Mouse (Mus musculus) CH12F3 (cell line): ENCODE measurements at regions not wholly inside any gene's neighbourhood (a gene's known extent, or its start where the extent isn't known, plus 50 kb on each side); places are given as distances from the start of the nearest gene placed in this dataset.
"Not testable (repeated sequence)": the region's sequence is repeated elsewhere in the genome, so short reads cannot be mapped to it uniquely, and the experiment has no call there.

ENCODE experiments used
- in situ Hi-C: fragments of 300-500 bp; cut with MboI; formaldehyde crosslinking; loops from 2 replicates; pipeline ENCODE4 v1.14.3; 2020; ENCODE audit warnings: low sequenced_read_pairs

DNA sequence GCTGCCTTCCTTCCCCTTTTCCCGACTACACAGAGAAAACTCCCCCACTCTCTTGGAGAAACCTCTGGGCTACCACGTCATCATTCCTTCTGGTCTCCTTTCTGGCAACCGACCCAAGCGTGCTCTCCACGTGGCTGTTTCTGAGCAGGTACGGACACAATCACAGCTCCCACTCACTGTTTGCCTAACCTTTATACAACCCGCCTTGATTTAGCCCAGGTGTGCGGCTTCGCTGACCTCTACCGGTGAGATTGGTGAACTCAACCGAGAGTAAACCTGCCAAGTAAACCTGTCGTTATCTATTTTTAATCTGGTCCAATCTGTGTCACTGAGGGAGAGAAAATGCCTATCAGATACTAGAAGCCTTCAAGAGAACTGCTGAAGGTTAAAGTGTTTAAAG, 142.7 kb upstream of the Gnai1 start:
- in situ Hi-C loops, result no loop called here

DNA sequence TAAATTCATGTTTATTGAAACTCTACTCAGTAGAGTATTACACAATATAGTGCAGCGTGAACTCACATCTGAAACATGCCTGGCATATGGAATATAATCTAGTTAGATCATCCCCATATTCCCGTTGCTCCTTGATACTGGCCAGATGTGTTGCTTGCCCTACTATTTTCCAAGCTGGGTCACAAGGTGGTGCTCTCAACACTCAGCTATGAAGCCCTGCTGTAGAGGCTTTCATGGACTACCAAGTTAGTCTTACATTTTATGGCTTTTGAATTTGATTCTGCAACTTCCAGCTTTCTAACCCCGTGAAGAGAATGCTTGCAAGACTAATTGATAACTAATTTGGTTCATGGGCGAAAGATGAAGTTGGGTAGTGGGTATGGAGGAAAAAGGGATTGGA, 134.2 kb upstream of the Gnai1 start:
- in situ Hi-C loops, result no loop called here

DNA sequence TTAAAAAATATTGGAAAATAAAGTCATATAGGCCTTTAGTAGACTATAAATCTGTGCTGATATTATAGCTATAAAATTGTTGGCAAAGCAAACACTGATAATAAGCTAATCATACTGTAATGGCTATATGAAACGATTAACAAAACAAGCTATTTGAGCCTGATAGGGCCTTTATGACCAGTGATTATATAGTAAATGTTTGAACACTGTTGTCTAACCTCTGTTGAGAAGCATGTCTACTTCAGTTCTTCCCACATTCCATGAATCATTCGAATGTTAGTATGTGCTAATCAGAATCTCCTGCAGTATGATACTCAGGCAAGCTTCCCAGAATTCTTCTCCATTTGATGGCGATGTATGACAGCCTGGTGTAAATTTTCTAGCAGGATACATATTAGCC, 129.6 kb upstream of the Gnai1 start:
- in situ Hi-C loops, result no loop called here

DNA sequence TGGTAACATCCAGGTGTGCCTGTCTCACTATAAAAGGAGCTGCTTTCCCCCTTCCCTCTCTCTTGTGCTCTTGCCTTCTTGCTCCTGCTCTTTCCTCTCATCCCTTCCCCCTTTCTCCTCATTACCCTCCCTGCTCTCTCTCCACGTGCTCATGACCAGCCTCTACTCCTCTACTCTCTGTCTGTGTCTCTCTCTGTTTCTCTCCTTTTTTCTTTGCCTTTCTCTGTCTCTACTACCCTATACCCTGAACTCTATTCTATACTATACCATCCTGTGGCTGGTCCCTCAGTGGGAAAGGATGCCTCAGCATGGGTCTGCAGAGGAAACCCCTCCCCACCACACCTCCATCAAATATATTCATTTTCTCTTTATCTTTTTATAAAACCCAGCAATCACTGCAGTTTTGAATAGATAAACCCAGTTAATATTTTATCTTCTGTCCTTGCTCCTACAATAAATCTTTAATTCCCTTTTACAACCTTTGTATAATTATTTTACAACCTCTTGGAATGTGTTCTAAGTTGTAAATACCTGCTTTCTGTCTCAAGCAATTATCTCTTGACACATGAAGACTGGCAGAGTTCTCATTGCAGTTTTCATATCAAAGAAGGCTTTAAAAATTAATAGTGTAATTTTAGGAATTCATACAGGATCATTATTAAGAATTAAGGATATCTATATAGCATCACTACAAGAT, 127.1 kb upstream of the Gnai1 start:
- in situ Hi-C loops, result no loop called here

DNA sequence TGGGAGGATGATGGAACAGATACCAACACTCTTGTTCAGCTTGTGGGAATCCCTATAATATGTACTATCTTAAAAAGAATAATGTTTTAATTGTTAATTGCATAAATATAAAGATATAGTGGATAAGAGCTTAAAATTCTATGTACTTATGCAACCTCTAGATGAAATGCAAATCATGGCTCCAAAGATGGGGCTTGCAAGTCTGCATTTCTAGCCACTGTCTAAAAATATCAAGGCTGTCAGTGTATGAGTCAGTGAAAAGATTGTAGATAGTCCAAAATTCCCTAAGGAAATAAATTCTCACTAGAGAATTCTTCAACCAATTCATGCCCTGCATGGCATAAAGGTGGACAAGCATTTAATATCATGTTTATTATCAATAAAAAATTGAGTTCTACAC, 124.2 kb upstream of the Gnai1 start:
- in situ Hi-C loops, result no loop called here

DNA sequence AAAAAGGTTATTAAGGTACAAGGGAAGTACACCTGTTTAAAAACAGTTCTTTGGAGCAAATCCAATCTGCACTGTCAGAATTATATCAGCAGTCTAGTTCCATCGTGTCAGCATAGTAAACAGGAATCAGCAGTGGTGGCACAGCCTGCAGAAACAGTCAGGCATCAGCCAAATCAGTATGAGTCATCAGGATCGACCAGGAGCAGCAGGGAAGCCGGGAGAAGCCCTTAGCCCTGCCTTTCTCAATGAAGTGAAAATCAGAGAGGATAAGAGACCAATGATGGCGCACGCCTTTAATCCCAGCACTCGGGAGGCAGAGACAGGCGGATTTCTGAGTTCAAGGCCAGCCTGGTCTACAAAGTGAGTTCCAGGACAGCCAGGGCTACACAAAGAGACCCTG, 118.3 kb upstream of the Gnai1 start:
- in situ Hi-C loops, result no loop called here

DNA sequence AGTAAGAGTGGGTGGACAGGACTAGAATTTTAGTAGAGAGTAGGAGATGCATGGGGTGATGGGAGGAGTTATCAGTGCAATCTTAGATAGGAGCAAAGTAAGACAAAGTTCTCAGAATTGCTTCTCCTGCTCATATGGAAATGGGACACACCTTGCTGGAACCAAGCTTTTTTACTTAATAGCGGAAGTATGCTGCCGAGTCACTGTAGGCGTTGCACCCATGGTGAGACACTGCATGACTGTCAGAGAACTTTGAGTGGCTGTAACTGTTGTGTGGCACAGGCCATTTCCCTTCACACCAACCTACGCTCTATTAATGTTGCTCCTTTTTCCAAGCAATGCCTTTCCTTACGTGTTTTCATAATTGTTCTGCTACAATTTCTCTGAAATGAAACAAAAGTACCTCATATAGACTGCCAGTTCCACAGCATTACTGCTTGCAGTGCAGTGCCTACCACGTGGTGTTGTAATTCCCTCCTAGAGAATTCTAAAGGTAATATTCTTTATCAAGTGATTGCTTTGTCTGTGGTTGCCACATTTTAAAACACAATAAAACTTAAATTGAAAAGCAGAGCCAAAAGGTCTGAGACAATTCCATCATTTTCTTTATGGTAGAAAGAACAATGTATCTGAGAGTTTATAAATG, 117.3 kb upstream of the Gnai1 start:
- in situ Hi-C loops, result no loop called here

DNA sequence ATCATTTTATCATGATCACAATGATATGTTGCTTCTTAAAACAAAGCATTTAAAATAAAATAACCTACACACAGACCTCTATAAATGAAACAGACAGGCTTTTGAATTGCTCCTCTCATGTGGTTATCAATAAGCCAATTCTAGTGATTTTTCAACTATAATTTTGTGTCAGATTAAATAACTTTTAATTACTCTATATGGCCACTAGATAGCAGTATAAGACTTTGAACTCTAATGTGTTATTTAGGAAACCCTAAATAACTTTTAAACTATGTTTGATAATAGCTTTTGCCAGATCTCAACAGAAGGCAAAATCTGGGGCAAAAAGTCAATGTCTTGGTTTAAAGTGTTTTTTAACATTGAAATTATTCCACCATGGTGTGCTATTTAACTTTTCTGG, 112.0 kb upstream of the Gnai1 start:
- in situ Hi-C loops, result no loop called here

DNA sequence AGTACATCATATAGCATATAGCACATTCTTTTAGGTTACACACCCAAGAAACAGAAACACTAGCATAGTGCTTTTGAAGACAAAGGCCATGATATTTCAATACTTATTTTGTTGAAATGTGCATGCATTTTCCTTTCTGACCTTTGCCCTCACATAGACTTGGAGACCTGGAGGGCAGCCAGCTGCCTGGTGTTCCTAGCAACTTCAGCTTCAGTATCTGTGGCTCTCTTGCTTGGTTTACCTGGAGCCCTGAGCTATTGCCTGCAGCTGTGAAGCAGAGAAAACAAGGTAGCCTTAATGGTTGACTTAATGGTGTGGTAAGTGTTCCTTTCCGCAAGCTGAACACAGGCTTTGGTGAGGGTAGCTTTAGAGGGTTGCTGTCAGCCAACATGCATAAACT, 97.6 kb upstream of the Gnai1 start:
- in situ Hi-C loops, result no loop called here

DNA sequence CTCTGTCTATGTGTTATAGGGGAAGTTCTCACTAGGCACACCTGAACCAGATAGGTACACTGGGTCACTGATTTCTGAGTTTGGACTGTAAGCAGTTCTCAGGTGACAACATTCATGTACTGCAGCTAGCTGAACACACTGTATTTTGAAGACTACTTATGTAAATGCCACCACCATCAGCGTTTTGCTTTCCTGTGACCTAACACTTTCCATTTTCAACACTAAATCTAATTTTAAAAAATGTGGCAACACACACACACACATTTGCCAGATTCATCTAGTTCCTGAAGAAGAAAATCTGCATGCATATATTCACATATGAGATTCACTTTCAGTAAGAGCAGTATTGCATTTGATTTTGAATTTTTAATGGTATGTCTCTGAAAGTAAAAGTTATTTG, 96.0 kb upstream of the Gnai1 start:
- in situ Hi-C loops, result no loop called here

DNA sequence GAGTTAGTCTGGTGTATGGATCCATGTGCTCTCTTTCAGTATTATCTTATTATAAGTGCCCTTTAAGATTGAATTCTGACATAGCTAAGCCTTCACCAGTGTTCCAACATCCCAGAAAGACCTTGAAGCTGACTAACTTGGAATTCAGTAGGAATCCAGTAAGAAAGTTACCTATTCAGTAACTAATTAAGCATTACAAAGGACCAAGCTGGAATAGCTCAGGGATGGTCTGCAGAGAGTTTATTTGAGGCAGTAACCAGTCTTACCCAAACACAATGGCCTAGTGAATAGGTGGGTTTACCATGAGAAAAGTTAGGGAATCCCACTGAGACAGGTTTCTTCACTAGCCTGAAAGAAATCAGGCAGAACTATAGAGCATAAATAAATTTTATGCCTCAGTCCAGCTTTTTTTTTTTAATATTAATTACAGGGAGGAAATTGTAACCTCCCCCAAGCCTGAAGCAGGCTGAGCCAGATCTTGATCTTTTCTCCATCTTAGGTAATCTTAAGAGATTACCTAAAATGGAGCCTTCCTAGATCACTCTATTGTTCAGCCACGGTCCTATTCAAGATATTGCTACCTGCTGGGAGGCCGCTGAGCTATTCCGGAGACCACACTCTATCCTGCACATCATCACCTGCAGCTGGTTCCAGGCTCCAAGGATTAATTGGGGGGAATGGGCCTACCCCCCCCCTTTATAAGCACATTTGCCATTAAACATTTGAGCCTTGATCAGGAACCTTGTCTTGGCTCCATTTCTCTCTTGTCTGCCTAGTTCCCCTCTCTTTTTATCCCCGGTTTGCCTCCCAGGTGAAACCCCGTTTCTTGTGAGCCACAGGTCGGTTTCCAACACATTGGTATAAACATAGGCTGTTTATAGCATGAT, 93.0 kb upstream of the Gnai1 start:
- in situ Hi-C loops, result not testable (repeated sequence)

DNA sequence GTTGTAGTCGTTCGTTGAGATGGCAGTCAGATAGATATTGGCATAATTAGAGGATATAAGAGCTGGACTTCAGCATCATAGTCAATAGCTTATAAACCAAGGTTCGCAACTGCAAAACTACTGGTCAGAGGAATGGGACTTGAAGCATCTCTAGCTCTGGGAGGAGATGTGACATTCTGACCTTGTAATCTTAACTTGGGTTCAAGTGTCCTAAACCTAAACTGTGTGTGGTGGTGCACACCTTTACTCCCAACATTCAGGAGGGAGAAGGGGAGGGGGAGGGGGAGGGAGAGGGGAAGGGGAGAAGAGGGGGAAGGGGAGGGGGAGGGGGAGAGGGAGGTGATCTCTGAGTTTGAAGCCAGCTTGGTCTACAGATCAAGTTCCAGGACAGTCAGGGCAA, 89.1 kb upstream of the Gnai1 start:
- in situ Hi-C loops, result loop anchor here (25.0 kb wide), 1 partner anchor 362 kb away; no protein-coding TSS in a partner anchor

DNA sequence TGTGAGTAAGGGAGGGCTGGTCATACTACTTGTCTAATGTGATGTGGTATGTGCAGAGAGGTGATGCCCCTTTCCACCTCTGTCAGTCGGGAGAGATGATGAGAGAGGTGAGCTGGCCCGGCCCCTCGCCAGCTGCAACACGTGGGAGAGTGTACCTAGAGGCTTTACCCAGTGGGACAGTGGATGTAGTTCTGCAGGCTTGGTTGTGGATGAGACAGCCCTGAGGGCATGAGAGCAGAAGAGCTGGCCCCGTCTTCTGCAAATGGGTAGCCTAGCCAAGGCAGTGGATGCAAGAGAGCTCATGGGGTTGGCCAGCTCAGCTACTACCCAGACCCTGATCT, 88.1 kb upstream of the Gnai1 start:
- in situ Hi-C loops, result loop anchor here (25.0 kb wide), 1 partner anchor 361 kb away; no protein-coding TSS in a partner anchor

DNA sequence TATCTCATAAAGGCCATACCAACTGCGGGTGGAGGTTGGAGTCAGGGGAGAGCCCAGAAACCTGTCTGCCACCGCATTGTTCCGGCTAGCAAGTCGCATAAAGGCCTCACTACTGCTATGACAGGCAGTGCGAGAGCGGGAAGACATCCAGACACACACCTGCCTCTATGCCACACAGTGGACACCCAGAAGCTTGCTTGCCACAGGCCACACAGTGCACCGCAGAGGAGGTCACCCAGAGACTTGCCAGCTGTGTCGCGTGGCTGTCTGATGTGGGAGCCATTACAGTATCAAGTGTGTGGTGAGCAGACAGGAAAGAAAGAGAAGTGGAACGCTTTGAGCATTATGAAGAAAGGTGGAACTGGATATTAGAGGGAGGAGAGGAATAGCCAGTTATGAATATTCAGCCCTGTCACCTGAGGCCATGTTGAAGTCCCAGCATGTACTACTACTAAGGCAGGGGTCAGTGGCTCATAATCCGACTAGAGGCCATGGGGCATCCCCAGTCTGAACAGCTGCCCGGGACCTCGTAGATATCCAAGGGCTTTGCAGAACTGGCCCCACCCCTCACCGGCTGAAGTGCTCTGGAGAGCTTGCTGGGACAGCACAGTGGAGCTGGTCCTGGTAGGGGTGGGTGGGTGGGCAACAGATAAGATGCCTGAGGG, 87.6 kb upstream of the Gnai1 start:
- in situ Hi-C loops, result loop anchor here (25.0 kb wide), 1 partner anchor 360 kb away; no protein-coding TSS in a partner anchor

DNA sequence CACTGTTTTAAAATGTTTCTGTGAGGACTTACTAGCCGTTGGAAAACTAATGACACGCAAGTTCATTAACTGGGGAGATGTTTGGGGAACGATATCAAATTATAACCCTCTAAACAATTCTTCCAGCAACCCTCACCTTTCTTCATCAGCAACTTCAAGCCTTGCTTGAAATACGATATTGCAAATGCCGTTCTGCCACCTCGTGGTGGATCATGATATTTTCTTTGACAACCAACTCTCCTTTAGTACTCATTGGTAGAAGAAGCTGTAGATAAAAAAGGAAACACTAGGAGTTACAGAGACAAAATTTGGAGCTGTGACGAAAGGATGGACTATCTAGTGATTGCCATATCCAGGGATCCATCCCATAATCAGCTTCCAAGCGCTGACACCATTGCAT, 85.8 kb upstream of the Gnai1 start:
- in situ Hi-C loops, result loop anchor here (25.0 kb wide), 1 partner anchor 359 kb away; no protein-coding TSS in a partner anchor

DNA sequence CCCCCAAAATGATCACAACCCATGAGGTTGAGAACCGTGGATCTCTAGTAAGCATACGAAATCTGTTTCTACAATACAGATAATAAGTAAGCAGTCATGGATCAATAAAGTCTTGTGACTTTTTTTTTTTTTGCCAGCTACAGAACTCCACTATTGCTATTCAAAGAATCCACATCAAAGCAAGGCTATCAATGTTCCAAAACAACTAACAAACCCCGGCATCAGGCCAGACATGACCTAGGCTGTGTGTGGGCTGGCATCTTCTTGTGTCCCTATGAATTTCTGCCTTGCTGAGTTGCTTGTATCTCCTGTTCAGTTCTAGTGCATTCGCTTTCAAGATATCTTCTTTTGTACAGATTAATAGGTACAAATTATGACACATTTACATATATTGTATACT, 79.8 kb upstream of the Gnai1 start:
- in situ Hi-C loops, result loop anchor here (25.0 kb wide), 1 partner anchor 353 kb away; no protein-coding TSS in a partner anchor

DNA sequence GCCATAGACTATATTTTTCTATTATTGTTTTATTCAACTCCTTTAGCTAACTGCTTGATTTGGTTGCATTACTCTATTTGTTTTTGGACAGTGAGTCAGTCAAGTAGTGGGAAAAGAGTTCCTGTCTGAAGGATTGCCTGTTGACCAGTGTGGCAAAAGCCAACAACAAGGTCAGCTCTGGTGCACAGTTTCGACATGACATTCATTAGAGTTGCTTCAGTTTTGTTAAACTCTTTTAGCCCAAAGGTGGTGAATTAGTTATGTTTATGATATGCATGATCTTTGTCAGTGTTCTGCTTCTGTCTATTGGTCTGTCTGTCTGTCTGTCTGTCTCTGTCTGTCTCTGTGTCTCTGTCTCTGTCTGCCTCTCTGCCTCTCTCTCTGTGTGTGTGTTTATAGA, 79.1 kb upstream of the Gnai1 start:
- in situ Hi-C loops, result loop anchor here (25.0 kb wide), 1 partner anchor 352 kb away; no protein-coding TSS in a partner anchor

DNA sequence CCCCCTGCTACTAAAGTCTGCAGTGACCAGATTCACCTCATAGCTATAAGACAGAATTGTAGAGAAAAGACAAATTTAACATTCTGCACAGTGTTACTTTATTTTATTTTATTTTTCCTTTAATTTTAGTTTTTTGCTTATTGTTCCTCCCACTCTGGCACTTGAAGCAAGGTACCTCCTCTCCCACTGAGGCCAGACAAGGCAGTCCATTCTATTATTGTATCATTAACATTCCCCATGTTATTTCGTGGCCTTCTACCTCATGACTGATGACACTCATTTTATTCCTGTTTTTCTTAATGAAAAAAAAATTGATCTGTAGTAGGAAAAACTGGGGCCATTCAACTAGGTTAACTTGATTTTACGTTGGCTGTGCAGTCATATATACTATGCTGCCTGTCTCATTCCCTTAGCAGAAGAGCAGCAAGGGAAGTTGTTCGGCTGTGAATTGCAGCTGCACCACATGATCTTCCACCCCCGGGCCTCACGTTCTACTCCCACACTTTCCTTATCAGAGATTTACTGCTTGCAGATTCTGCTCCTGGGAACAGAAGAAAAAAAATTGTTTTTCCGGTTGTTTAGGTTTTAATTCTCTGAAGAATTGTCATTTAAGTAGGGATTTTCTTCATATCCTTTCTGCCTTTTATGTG, 76.1 kb upstream of the Gnai1 start:
- in situ Hi-C loops, result loop anchor here (25.0 kb wide), 1 partner anchor 349 kb away; no protein-coding TSS in a partner anchor

DNA sequence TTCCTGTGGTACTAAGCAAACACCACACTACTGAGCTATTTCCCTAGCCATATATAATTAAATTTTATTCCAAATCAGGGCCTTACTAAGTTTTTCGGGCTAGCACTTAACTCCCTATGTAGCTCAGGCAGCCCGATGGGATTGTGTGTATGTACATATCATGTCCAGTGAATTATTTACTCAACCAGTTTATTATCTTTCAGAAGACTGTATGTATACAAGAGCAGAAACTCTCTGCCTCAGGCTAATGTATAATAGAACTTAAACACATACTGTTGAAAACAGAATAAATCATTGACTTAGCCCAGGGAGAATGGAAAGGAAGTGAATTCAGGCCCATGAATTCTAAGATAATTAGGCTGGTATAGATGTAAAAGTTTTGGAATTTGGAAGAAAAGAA, 74.1 kb upstream of the Gnai1 start:
- in situ Hi-C loops, result loop anchor here (25.0 kb wide), 1 partner anchor 347 kb away; no protein-coding TSS in a partner anchor

DNA sequence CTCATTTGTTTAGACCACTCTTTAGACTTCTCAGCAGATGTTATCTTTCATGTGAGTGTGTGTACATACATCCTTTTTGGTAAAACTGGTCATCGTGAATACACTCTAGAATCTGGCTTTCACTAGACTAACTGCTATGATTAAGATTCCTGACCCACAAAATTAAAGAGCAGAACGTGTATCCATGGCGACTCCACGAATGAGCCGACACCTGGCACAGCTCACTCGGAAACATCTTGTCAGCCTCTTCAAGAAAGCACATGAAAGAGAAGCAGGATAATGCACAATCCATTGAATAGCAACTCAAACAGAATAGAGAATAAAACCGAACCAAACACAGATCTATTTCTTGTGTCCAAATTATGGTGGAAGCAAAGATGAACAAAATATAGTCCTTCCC, 73.1 kb upstream of the Gnai1 start:
- in situ Hi-C loops, result loop anchor here (25.0 kb wide), 1 partner anchor 346 kb away; no protein-coding TSS in a partner anchor
